Mouse (Mus musculus): Measurements from ENCODE around the gene Afmid.

The Afmid gene

DNA sequence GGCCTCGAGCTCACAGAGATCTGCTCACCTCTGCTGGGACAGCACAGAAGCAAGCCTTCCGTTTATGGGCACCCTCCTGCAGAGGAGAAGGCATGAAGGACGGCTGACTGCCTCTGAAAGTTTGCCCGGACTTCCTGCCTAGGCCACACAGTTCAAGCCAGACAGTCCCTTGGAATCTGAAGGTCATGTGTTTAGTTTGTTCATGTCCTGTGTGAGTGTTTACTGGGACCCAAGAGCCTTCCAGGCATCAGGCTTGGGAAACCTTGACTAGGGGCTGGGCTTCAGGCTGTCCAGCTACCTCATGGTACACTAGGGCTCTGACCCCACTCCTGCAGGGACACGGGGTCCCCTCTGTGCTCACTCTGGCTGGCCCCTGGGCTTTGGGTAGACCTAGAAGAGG, 60.3 kb downstream of the Afmid start:
- no peaks in the 10 kb centered on the region for H3K27me3 ChIP-seq (ENCODE audit: control insufficient read depth, insufficient read depth, low read length, poor library complexity, severe bottlenecking)
- H3K36me3 ChIP-seq (ENCODE audit: control insufficient read depth, insufficient read depth, low read length, poor library complexity, severe bottlenecking): no peaks in the 10 kb centered on the region
- DNase-seq (ENCODE audit: low read depth, low spot score): no peak

DNA sequence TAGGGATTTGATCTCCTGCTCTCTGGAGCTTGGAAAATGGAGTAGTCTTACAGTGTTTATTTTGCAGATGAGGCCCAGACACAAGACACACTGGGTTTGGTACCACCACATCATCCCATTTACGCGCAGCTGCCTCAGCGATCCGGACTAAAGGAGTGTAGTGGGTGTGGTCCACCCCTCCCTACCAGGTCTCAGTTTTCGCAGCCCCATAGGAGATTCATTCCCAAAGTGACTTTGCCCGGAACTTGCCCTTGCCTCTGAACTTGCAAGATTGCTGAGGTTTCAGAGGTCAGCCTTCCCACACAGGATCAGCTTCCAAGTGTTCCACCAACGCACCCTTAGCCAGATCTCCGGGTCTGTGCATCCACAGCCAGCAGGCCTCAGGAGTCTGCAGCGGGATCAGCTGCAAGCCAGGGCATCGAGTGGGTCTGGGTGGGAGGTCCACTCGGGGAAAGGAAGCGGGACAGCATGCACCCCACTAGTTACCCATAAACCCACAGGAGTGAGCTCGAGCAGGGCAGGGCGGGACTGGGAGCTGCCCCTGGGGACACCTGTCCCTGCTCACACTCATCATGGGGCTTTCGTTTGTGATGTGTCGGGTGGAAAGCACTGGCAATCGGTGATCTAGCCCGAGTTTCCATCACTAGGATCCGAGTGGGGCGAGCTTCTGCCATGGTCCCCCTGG, 62.6 kb downstream of the Afmid start:
- Histone ChIP-seq H3K27me3 (ENCODE audit: control insufficient read depth, insufficient read depth, low read length, poor library complexity, severe bottlenecking) (no peaks in the 10 kb centered on the region), H3K36me3 (ENCODE audit: control insufficient read depth, insufficient read depth, low read length, poor library complexity, severe bottlenecking) (no peaks in the 10 kb centered on the region)
- DNase-seq (ENCODE audit: low read depth, low spot score): no peak

DNA sequence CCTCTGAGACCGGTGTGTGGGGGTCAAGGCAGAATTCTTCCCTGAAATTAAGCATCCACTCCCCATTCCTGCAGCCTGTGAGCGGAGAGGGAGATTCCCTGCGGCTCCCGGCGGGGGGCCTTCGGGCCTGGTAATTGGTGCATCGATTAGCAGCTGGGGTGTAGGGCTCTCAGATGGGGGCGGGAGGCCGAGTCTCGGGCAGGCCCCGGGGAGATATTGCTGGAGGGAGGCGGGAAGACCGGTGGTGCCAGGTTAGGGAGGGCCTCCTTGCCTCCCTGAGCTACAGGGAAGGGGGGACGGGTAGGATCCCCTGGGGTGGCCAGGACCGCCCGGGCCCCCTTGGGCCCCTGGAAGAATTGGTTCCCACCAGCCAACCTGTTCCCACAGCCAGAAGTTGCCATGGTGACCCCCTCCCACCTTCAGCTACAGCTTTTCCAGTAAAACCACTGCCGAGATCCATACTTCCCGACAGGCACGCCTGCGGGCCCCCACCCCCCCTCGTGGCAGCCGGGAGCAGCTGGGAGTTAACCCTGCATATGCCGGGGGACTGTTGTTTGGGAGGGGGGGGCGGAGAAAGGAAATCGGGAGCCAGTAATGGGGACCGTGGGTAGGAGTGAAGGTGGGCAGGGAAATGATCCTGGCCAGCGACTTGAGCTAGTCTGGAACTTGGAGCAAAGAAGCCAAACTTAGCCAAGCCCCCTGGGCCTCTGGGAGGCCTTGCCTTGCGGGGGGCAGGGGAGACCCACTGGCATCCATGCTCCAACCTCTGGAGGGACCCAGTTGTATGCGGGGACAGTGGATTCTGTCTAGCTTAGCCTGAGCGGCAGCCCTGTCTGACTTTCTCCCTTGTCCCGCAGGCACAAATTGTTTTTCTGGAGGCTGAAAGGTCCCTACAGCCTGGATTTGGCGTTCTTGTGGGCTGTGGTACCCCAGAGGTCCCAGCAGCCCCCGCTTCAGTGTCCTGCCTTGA, 63.4 kb downstream of the Afmid start:
- DNase-seq (ENCODE audit: low read depth, low spot score): no peak
- no peaks in the 10 kb centered on the region for H3K27me3 ChIP-seq (ENCODE audit: control insufficient read depth, insufficient read depth, low read length, poor library complexity, severe bottlenecking)
- no peaks in the 10 kb centered on the region for H3K36me3 ChIP-seq (ENCODE audit: control insufficient read depth, insufficient read depth, low read length, poor library complexity, severe bottlenecking)
